Mouse (Mus musculus) bone marrow macrophage, adult 2 months (primary cell): ENCODE measurements around the gene Rbms1.

Experiments used
- CTCF ChIP-seq: IDR thresholded peaks from 2 replicates; pipeline ENCODE4 v1.5.1; 2012; ENCODE audit warnings: low read depth, mild to moderate bottlenecking, low read length, moderate library complexity
- POLR2A ChIP-seq: IDR thresholded peaks from 2 replicates; pipeline ENCODE4 v1.6.1; 2012; ENCODE audit warnings: mild to moderate bottlenecking, low read depth, low read length, borderline replicate concordance

GRCm38 (mm10) chr2:60712891-60713290 is 250.1 kb downstream of the Rbms1 start:
- TF ChIP-seq CTCF, result no peak
- no peak for TF ChIP-seq POLR2A
